Mouse (Mus musculus): ENCODE results near the gene Slc45a2.

Slc45a2 gene

DNA sequence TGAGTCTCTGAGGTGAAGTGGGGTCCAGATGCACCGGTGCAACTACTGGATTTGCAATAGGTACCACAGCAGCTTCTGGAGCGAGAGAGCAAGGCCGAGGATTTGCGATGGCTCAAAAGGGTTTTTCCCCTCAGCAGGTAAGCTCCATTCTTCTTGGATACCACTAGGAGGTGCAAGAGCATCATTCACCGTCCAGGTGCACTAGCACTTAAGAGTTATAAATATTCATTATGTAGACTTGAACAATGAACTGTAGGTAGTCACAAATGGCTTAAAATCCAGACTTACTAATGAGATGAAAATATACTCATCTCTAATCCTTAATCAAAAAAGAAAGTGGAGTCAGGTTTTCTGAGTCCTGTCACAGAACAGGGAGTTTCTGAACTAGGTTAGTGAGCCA is 8.2 kb downstream of the Slc45a2 start:
- DNase-seq, result peak; percentile 29 to 54

DNA sequence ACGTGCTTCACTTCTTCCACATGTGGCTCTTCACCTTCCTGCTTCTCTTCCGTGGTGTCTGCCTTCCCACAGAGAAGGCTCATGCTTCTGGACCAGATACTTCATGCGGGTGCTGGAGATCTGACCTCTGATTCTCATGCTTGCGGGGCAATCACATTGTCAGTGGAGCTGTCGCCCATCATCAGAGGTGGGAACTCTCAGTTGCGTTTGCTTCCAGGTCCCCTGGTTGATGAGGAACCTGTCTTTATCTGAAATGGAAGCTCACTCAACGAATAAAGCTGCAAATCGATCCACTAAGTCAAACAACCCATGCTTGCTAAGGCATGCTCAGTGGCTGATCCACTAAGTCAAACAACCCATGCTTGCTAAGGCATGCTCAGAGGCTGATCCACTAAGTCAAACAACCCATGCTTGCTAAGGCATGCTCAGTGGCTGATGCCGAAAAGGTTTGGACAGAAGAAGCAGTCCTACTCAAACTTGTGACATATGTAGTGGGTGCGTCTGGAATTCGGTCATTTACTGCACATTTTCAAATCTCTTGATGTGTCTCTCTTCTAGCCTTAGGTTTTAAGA is 10.5 kb downstream of the Slc45a2 start:
- DNase-seq, result no peak

DNA sequence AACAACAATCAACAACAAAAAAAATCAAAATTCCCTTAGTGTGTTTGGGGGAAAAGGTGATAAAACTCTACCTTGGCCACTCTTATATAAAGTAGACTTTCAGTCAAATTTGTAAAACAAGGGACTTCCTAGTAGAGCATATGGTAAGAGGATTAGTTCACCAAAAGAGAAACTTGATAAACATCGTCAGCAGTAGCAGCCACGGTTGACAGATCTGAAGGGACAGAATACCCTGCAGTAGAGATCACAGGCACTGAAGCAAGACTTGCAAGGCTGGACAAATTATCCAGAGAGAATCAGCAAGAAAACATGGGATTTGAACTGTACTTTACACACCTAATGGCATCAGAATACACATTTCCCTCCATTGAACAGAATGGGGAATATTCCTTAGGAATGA is 14.4 kb downstream of the Slc45a2 start:
- no peak for DNase-seq

DNA sequence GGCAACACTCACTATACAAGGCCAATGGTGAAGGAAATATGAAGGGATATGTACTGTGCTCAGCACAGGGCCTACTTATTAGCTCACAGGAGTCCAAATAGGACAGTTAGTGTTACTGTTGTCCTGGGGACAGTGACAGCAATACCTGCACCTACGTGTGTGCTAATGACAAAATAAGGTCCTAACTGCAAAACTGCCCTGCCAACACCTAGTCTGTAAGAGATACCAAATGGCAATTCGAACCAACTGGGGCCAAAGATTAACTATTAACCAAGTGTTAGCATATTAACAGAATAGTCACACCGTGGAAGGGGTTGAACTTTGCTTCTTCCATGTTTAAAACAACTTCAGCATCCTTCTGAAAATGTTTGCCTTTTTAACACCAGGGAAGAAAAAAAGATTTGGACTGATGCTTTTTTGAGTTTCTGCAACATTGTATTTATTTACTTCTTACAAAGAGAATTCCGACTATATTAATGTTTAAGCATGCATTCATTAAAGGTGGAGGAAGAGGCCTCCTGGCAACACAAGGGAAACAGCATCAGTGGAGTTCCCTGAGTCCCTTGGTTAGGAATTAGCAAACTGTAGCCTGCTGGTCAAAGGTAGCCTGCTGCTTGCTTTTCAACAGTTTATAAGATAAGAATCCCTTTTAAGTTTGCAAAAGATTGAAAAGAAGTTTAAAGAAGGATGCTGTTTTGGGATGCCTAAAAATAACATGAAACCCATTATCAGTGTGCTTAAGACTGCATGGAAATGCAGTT is 26.5 kb downstream of the Slc45a2 start:
- DNase-seq, result peak; percentile 21 to 65

DNA sequence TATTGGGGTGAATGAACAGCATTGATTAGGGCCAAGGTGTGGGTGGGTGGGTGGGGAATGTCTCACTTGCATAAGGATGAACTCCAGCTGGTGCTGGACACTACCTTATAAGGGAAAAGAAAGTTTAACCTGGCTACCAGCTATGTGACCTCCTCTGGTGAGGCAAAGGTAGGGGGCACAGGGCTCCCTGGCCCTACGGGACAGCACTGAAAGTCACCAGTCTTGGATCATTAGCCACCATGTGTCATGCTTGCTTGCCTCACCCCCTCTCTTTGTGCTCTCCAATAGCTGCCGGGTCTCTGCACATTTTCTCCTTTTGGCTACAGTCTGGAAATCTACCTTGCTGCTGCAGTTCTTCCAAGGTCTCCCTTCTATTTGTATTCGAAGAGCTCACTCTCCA is 29.7 kb downstream of the Slc45a2 start:
- DNase-seq, result no peak

DNA sequence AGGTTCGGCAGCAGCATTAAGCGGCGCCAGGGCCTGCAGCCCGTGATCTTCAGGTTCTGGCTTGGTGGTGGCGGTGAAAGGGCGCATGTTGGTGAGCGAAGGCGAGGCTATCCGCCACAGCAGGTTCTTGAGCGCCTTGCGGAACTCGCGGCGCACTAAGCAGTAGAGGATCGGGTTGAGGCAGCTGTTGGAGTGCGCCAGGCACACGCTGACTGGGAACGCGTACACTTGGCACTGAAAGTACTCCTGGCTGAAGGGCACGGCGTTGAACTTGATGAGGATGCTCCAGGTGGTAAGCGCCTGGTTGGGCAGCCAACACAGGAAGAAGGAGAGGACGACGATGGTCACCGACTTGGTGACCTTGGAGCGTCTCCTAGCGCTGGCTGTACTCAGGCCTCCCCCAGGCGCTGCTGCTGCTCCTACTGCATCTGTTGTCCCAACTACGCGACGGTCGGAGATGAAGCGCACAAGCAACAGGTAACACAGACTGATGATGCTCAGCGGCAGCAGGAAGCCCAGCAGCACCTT is 35.5 kb downstream of the Slc45a2 start:
- DNase-seq, result no peak

DNA sequence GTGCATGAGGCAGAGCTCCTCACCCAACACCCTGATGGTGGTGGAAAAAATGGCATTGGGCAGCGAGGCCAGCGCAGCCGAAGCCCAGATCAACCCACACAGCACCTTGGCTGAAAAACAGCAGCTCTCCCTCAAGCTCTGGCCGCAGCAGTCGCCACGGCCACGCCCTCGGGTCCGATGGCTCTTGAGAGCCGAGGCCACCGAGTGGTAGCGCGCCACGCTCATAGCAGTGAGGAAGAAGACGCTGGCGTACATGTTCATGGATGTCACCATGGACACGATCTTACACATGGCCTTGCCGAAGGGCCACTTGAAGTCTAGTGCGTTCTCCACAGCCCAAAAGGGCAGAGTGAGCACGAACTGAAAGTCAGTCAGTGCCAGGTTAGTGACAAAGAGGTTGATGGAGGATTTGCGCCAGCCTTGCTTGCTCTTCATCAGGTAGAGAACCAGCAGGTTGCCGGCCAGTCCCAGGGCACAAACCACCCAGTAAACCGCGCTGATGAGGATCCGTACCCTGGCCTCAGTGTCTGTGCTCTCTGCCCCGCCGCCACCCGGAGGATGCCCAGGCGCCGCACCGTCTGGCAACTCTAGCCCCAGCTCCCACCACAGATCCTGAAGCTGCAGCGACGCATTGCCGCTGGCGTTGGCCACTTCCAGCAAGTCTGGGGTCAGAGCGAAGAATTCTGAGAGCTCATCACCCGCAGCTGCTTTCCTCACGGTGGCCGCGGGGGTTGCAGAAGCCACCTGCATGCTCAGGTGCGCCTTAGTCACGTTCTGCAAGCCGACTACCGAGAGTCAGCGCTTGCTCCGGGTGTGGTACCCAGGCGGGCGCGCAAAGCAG is 36.2 kb downstream of the Slc45a2 start:
- no peak for DNase-seq

DNA sequence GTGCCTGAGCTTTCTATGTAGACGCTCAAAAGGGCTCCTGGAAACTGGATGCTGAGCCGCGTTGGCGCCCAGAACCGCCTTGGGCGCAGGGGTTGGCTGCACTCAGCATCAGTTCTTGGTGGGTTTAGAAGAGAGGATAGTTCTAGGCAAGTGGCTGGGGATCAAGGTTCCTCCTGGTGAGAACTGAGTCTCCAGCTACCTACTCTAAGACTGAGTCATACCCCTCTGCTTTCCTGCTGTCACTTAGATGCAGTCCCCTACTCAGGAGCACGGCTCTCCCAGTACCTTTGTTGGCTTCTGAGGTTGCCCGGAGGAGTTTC is 36.8 kb downstream of the Slc45a2 start:
- DNase-seq, result no peak

GRCm38 (mm10) chr15:11037711-11038110 is 37.2 kb downstream of the Slc45a2 start, which contains the start of gene Rxfp3:
Rxfp3 (minus strand) TSS chr15:11037991.
- no peak for DNase-seq

DNA sequence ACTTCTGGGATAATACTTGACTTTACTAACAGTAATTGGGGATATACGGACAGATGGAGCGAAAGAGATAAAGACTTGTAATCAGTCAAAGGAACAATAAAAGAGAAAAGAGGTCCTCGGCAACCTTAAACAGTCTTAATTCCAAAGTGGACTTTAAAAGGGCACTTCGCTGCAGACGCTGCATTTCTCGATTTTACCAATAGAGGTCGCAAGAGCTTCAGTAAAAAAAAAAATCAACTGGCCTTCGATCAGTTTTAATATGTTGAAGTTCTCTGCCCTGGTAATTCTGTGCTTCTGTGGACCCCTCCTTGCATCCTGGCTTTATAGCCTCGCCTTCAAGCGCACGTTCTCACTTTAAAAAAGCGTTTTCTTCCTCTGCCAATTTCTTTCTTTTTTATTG is 38.0 kb downstream of the Slc45a2 start:
- DNase-seq, result peak in 1 of 2 experiments; percentile 56

GRCm38 (mm10) chr15:11040067-11040466 is 39.5 kb downstream of the Slc45a2 start:
- no peak for DNase-seq

DNA sequence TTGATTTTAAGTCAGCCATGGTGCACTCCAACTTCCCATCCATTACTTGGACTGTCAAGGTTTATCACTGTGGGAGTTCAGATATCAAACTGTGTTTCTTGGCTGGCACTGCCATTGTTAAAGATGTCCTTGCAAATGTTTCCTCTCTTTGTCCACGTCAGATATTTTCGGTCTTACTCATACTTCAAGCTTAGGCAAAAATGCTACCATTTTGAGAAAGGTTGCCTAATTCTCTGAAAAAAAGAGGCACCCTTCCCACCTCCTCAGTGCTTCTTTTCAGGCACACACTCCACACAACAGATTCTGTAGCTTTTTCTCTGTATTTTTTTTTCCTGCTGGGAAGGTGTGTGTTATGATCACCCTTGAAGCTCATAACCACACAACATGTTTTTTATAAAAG is 40.7 kb downstream of the Slc45a2 start:
- no peak for DNase-seq

GRCm38 (mm10) chr15:11042828-11043227 is 42.3 kb downstream of the Slc45a2 start:
- no peak for DNase-seq

DNA sequence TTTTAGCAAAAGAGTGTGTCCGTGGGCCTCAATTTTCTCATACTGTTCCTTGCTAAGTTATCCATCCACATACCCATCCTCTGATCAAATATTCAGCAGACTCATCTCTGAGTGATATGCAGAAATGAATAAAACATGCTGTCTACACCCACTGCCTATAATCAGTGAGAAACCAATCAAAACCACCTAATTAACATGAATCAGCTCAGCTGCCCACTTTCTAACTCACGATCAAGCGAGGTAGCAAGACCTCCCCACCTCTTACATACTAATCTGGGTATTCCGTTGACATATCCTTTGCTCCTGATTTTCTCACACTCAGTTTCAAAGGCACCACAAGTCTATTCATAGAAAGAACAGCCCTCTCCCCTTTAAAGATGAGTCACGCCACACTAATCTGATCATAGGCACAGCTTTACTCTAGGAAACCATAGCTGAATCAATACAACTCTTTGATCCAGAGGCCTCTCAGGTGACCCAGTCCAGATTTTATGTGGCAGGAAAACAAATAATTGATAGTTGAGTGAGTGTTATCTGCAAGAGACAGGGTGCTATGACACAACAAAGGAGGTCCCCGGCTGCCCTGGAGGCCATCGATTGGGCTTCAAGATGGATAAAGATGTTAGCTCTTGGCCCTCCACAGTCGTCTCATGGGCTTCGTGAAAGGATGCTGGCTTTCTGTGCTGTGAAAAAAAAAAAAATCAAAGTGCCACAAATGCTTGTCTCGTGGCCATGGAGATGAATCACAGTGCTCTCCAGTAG is 53.3 kb downstream of the Slc45a2 start:
- no peak for DNase-seq

DNA sequence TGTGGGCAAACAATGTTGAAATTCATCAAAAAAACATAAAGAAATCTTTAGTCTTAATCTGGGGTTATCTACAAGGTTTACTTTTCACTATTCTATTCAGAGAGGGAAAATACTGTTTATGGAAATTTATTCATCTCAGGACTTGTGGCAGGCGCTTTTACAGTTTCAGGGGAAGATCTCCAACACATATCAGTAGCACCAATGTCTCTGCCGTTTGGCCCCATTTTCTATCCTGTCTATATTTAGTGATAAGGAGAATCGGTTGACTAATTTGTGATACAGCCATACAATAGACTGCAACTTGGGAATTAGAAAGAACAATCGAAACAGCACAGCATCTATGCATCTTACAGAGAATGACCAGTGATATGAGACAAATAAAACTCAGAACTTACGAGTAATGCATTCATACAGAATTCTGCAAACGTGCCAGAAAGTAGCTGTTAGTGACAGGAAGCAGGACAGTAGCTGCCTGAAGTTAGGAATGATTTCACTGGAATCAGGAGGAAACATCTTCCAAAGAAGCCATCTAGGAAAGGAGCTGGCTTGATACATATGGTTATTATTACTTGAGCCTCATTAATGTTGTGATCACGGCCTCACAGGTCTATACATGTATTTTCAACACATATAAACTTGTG is 54.0 kb downstream of the Slc45a2 start:
- DNase-seq, result no peak

- no peak for DNase-seq
Observed at GRCm38 (mm10) chr15:11062903-11063302, 62.4 kb downstream of the Slc45a2 start.

DNA sequence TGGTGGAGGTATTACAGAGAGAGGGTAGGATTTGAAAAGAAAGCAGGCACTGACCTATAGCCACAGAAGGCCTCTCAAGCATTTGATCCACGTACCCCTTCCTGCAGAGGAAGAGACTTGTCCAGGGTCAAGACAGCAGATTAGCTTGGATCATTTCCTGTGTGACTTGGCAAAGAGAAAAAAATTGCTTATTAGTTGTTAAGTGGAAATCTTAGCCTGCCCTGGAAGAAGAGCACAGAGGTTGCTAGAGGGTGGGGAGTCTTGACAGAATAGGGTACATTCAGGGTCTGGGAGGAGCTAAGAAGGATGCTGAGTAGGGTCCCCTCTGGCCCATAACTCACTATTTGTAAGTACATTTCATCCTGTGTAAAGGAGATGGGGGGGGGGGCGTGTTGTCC is 63.6 kb downstream of the Slc45a2 start:
- peak in 1 of 2 experiments; percentile 37 for DNase-seq

- peak; percentile 38 to 52 for DNase-seq
Observed at GRCm38 (mm10) chr15:11064558-11065411, 64.3 kb downstream of the Slc45a2 start, which contains the start of gene Adamts12. Adamts12 (plus strand) TSS chr15:11064790.

GRCm38 (mm10) chr15:11065528-11066171 is 65.1 kb downstream of the Slc45a2 start:
- no peak for DNase-seq

- DNase-seq, result no peak
Observed at GRCm38 (mm10) chr15:11066299-11066698, 65.8 kb downstream of the Slc45a2 start.

DNA sequence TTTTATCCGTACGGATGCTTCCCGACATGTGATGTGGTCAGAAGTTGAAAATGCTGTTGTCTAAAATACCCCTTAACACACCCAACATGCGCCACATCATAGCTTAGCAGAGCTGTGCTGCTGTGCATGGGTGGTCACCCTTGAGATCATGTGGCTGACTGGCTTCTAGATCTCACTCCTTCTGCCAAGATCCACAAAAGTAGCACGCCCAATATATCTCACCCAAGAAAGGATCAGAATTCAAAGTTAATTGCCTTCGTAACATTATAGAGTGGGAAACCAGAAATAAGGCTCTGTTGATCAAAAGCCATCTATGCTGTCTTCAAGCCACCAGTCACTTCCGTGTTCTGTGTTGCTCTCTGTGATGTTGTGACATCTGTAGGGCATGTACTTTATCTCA is 67.4 kb downstream of the Slc45a2 start:
- DNase-seq, result no peak
